Mouse (Mus musculus) heart, postnatal 0 days (tissue): ENCODE data around the gene Kcnd2.

Experiments
- CTCF ChIP-seq: IDR thresholded peaks from 2 replicates; pipeline ENCODE4 v1.5.1; 2016; ENCODE audit warnings: antibody characterized with exemption, control low read depth, low read depth
- EP300 ChIP-seq: IDR thresholded peaks from 2 replicates; pipeline ENCODE4 v1.6.1; 2016; ENCODE audit warnings: antibody characterized with exemption, low read depth

DNA sequence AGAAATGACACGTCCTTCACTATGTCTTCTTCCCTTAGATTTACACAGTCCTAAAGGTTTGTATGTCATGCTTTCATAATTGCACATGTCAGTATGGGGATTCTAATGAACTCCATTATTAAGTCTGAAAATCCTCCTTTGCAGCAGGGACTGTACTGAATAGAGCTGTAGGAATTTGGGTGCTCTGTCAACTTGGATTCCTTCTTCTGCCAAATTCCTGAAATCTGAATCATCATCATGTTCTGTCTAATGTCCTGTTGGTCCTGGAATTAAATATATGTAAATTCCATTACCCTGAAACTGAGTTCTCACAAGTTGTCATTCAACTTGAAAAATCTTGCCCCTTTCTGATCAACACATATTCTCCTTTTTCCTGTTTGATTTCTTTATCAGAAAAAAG, 532.2 kb downstream of the Kcnd2 start:
- no peak for TF ChIP-seq CTCF
- TF ChIP-seq EP300: no peak
